Comparison of ENCODE assay signal across 9 mouse cellular contexts in genomic region chr14:22813389-22813788, GRCm38 (mm10).
DNase-seq lines count a peak whose midpoint lies in the region; ATAC-seq and TF ChIP-seq lines count a peak whose summit lies in the region.
"Had no signal": no experiment of that assay in that cellular context is flagged by ENCODE, and none has a peak within 500 bp of the region (broad histone marks: within the 10 kb centered on the region; RNA-seq: fewer than 3 reads in every experiment).

No protein-coding gene starts in this region.

- H3K4me1 ChIP-seq in lung, embryonic 14.5 days (ENCODE audit: insufficient read depth), result peaks cover 26% of the 10 kb centered on the region
- H3K4me1 ChIP-seq in stomach, postnatal 0 days (replicated peaks; ENCODE audit: control insufficient read depth, insufficient read depth), result peaks cover 4% of the 10 kb centered on the region; the same call in 1 of the 2 replicates

- WGBS in lung, embryonic 14.5 days, result 28% methylated on average over 7 of the region's 7 CpGs
- WGBS in stomach, postnatal 0 days, result 37% methylated on average over 7 of the region's 7 CpGs

- peak; percentile 28 to 45 for DNase-seq in adrenal gland, adult (ENCODE audit: inconsistent age in 2 of 2, low spot score in 1 of 2)
- DNase-seq in adrenal gland, postnatal 14 days, result no peak
- DNase-seq in thymus, postnatal 4 days, result peak; percentile 20
- DNase-seq in thymus, adult 18-20 months, result no peak
- DNase-seq in lung, embryonic 14.5 days, result peak; percentile 74
- DNase-seq in stomach, postnatal 0 days (ENCODE audit: low spot score), result no peak
- no peak for DNase-seq in cerebellum, postnatal 14 days

- H3K4me2 ChIP-seq in lung, embryonic 14.5 days, result no peak overlapping the region
- H3K4me2 ChIP-seq in stomach, postnatal 0 days (replicated peaks; ENCODE audit: low read depth), result no peak overlapping the region
- H3K4me2 ChIP-seq: limb, embryonic 15.5 days had no signal

- H3K4me3 ChIP-seq in lung, embryonic 14.5 days (ENCODE audit: low read depth, low read length), result no peak overlapping the region
- no peak overlapping the region for H3K4me3 ChIP-seq in stomach, postnatal 0 days (ENCODE audit: low read depth, low read length)
- H3K4me3 ChIP-seq: limb, embryonic 15.5 days had no signal

- H3K36me3 ChIP-seq in lung, embryonic 14.5 days (ENCODE audit: insufficient read depth), result no peaks in the 10 kb centered on the region
- H3K36me3 ChIP-seq in stomach, postnatal 0 days (ENCODE audit: control insufficient read depth, insufficient read depth, low read length), result no peaks in the 10 kb centered on the region
- H3K36me3 ChIP-seq: limb, embryonic 15.5 days had no signal

- no peak for TF ChIP-seq EP300 in stomach, postnatal 0 days (optimal IDR thresholded peaks at IDR 0.05)

- no peak overlapping the region for H3K9ac ChIP-seq in lung, embryonic 14.5 days
- H3K9ac ChIP-seq in stomach, postnatal 0 days (ENCODE audit: low read length), result no peak overlapping the region
- H3K9ac ChIP-seq: limb, embryonic 15.5 days had no signal

- no peaks in the 10 kb centered on the region for H3K27me3 ChIP-seq in lung, embryonic 14.5 days (ENCODE audit: insufficient read depth, low read length)
- H3K27me3 ChIP-seq in stomach, postnatal 0 days (ENCODE audit: control insufficient read depth, insufficient read depth, low read length), result no peaks in the 10 kb centered on the region
- H3K27me3 ChIP-seq: limb, embryonic 15.5 days had no signal

- TF ChIP-seq CTCF in lung, embryonic 14.5 days (IDR thresholded peaks at IDR 0.05; ENCODE audit: low read depth), result no peak
- no peak for TF ChIP-seq CTCF in stomach, postnatal 0 days (IDR thresholded peaks at IDR 0.05; ENCODE audit: low read depth)

- H3K9me3 ChIP-seq in lung, embryonic 14.5 days (ENCODE audit: low read depth, low read length), result no peaks in the 10 kb centered on the region
- no peaks in the 10 kb centered on the region for H3K9me3 ChIP-seq in stomach, postnatal 0 days (ENCODE audit: control insufficient read depth, low read length)
- H3K9me3 ChIP-seq: limb, embryonic 15.5 days had no signal

- peak overlapping the region; percentile 3; the same call in 1 of the 2 replicates for H3K27ac ChIP-seq in lung, embryonic 14.5 days (ENCODE audit: low read depth)
- H3K27ac ChIP-seq in stomach, postnatal 0 days (replicated peaks), result peak overlapping the region; percentile 79; the same call in 1 of the 2 replicates
- H3K27ac ChIP-seq: limb, embryonic 15.5 days had no signal

- no peak for ATAC-seq in lung, embryonic 14.5 days (ENCODE audit: insufficient read depth)
- ATAC-seq in stomach, postnatal 0 days (ENCODE audit: low FRiP score, low TSS enrichment), result no peak
- no peak for ATAC-seq in erythroid progenitor cell, adult 5-6 weeks (replicated peaks; ENCODE audit: low FRiP score, poor library complexity, severe bottlenecking)

Comparison
In these comparisons a context has a peak if more than half of its experiments do, and no peak if none do; other contexts are left out.
1. DNase-seq: peak in adrenal gland, adult (2 of 2), thymus, postnatal 4 days (single experiment) and lung, embryonic 14.5 days (single experiment); none in adrenal gland, postnatal 14 days (single experiment), thymus, adult 18-20 months (0 of 2), stomach, postnatal 0 days (single experiment) and cerebellum, postnatal 14 days (0 of 2).